Comparison of ENCODE assay signal across 8 mouse cellular contexts in genomic region chr17:67175836-67176235, GRCm38 (mm10).
DNase-seq lines count a peak whose midpoint lies in the region; ATAC-seq and TF ChIP-seq lines count a peak whose summit lies in the region.
"Had no signal": no experiment of that assay in that cellular context is flagged by ENCODE, and none has a peak within 500 bp of the region (broad histone marks: within the 10 kb centered on the region; RNA-seq: fewer than 3 reads in every experiment).

No protein-coding gene starts in this region.

- ATAC-seq in lung, postnatal 0 days = peak; percentile 40

- H3K27ac ChIP-seq in gastrocnemius, adult 2 months = peak overlapping the region; percentile 36; the same call in 1 of the 2 replicates
- no peak overlapping the region for H3K27ac ChIP-seq in lung, postnatal 0 days (ENCODE audit: low read length)
- H3K27ac ChIP-seq: liver, embryonic 15.5 days had no signal

- no peak overlapping the region for H3K9ac ChIP-seq in lung, postnatal 0 days (replicated peaks; ENCODE audit: low read depth)
- H3K9ac ChIP-seq: liver, embryonic 15.5 days had no signal

- no peaks in the 10 kb centered on the region for H3K36me3 ChIP-seq in lung, postnatal 0 days (ENCODE audit: insufficient read depth, low read length)
- H3K36me3 ChIP-seq: liver, embryonic 15.5 days had no signal

- peak; percentile 39 for DNase-seq in urinary bladder, postnatal 14 days (ENCODE audit: low spot score)
- no peak for DNase-seq in urinary bladder, adult 2 months (ENCODE audit: low spot score)
- DNase-seq in cerebellum, adult 9-10 months = peak; percentile 26
- DNase-seq in gastrocnemius, adult 2 months = peak; percentile 23
- peak; percentile 52 for DNase-seq in kidney, postnatal 10 days
- peak; percentile 73 for DNase-seq in lung, postnatal 0 days (ENCODE audit: low spot score)
- DNase-seq in natural killer cell, adult 2 months (ENCODE audit: low spot score in 2 of 2) = no peak

- intact Hi-C loops in gastrocnemius, adult 2 months (cut with DNase I) = loop anchor here (10.0 kb wide), 1 partner anchor 491 kb away; no protein-coding TSS in a partner anchor

- H3K4me3 ChIP-seq in gastrocnemius, adult 2 months = no peak overlapping the region
- no peak overlapping the region for H3K4me3 ChIP-seq in lung, postnatal 0 days (ENCODE audit: low read depth, low read length)
- H3K4me3 ChIP-seq: liver, embryonic 15.5 days had no signal

- WGBS in lung, postnatal 0 days = 32% methylated on average over 2 of the region's 2 CpGs

- no peaks in the 10 kb centered on the region for H3K27me3 ChIP-seq in lung, postnatal 0 days (replicated peaks; ENCODE audit: insufficient read depth, low read length)
- H3K27me3 ChIP-seq: liver, embryonic 15.5 days had no signal

- TF ChIP-seq CTCF in gastrocnemius, adult 2 months (IDR thresholded peaks at IDR 0.05) = peak; percentile 74
- peak; percentile 77 for TF ChIP-seq CTCF in lung, postnatal 0 days (IDR thresholded peaks at IDR 0.05)

- H3K4me1 ChIP-seq in lung, postnatal 0 days (ENCODE audit: insufficient read depth, low read depth, low read length) = no peaks in the 10 kb centered on the region
- H3K4me1 ChIP-seq: liver, embryonic 15.5 days had no signal

- no peak overlapping the region for H3K4me2 ChIP-seq in lung, postnatal 0 days (replicated peaks; ENCODE audit: low read depth, low read length)
- H3K4me2 ChIP-seq: liver, embryonic 15.5 days had no signal

- TF ChIP-seq EP300 in lung, postnatal 0 days (IDR thresholded peaks at IDR 0.05) = 0 out of 2 replicates have a peak, but pooled peaks have one; percentile 25

- no peaks in the 10 kb centered on the region for H3K9me3 ChIP-seq in lung, postnatal 0 days (ENCODE audit: low read length)
- H3K9me3 ChIP-seq: liver, embryonic 15.5 days had no signal

Comparison
In these comparisons a context has a peak if more than half of its experiments do, and no peak if none do; other contexts are left out.
1. DNase-seq: peak in urinary bladder, postnatal 14 days (single experiment), cerebellum, adult 9-10 months (single experiment), gastrocnemius, adult 2 months (single experiment), kidney, postnatal 10 days (single experiment) and lung, postnatal 0 days (single experiment); none in urinary bladder, adult 2 months (single experiment) and natural killer cell, adult 2 months (0 of 2).